Mouse (Mus musculus) spleen, postnatal 4 days (tissue): ENCODE results near the gene Nacad.
A peak's percentile ranks its signal among the peaks of the same experiment; 100 is the strongest.

Source experiments
- DNase-seq, 2 experiments: peaks; one replicate each; pipeline ENCODE4 v3.0.0; 2022; ENCODE audit warnings: low spot score in 2 of 2

Gene Nacad

GRCm38 (mm10) chr11:6603887-6604603 is 1.8 kb downstream of the Nacad start:
- DNase-seq: peak in 1 of 2 experiments; percentile 67

GRCm38 (mm10) chr11:6603224-6603623 is 2.6 kb downstream of the Nacad start:
- DNase-seq: peak in 1 of 2 experiments; percentile 64

GRCm38 (mm10) chr11:6602662-6603061 is 3.2 kb downstream of the Nacad start:
- DNase-seq: no peak

- peak in 1 of 2 experiments; percentile 65 for DNase-seq
Observed at GRCm38 (mm10) chr11:6601649-6602480, 4.0 kb downstream of the Nacad start.

GRCm38 (mm10) chr11:6600284-6600944 is 5.4 kb downstream of the Nacad start:
- peak in 1 of 2 experiments; percentile 70 for DNase-seq

- peak in 1 of 2 experiments; percentile 74 for DNase-seq
Observed at GRCm38 (mm10) chr11:6599831-6600230, 6.0 kb downstream of the Nacad start.

- peak; percentile 77 to 84 for DNase-seq
Observed at GRCm38 (mm10) chr11:6599011-6599681, 6.7 kb downstream of the Nacad start.

- peak in 1 of 2 experiments; percentile 70 for DNase-seq
Observed at GRCm38 (mm10) chr11:6598191-6598889, 7.5 kb downstream of the Nacad start.

GRCm38 (mm10) chr11:6597523-6597922 is 8.3 kb downstream of the Nacad start:
- DNase-seq: peak in 1 of 2 experiments; percentile 66

GRCm38 (mm10) chr11:6596616-6597015 is 9.2 kb downstream of the Nacad start:
- DNase-seq: peak in 1 of 2 experiments; percentile 52

GRCm38 (mm10) chr11:6596205-6596604 is 9.6 kb downstream of the Nacad start:
- no peak for DNase-seq

GRCm38 (mm10) chr11:6595339-6595738 is 10.5 kb downstream of the Nacad start:
- peak in 1 of 2 experiments; percentile 59 for DNase-seq

GRCm38 (mm10) chr11:6594845-6595244 is 11.0 kb downstream of the Nacad start:
- peak in 1 of 2 experiments; percentile 59 for DNase-seq

- no peak for DNase-seq
Observed at GRCm38 (mm10) chr11:6593406-6593805, 12.4 kb downstream of the Nacad start.

- DNase-seq: peak in 1 of 2 experiments; percentile 46
Observed at GRCm38 (mm10) chr11:6590933-6591675, 14.7 kb downstream of the Nacad start.

GRCm38 (mm10) chr11:6589838-6590237 is 16.0 kb downstream of the Nacad start:
- no peak for DNase-seq

GRCm38 (mm10) chr11:6588295-6588694 is 17.6 kb downstream of the Nacad start:
- no peak for DNase-seq

GRCm38 (mm10) chr11:6587249-6587940 is 18.5 kb downstream of the Nacad start:
- DNase-seq: no peak

- peak in 1 of 2 experiments; percentile 53 for DNase-seq
Observed at GRCm38 (mm10) chr11:6586660-6587059, 19.2 kb downstream of the Nacad start.

- DNase-seq: peak in 1 of 2 experiments; percentile 63
Observed at GRCm38 (mm10) chr11:6585748-6586147, 20.1 kb downstream of the Nacad start.
